ENCODE assay signal across 28 mouse cellular contexts in the genomic region with DNA sequence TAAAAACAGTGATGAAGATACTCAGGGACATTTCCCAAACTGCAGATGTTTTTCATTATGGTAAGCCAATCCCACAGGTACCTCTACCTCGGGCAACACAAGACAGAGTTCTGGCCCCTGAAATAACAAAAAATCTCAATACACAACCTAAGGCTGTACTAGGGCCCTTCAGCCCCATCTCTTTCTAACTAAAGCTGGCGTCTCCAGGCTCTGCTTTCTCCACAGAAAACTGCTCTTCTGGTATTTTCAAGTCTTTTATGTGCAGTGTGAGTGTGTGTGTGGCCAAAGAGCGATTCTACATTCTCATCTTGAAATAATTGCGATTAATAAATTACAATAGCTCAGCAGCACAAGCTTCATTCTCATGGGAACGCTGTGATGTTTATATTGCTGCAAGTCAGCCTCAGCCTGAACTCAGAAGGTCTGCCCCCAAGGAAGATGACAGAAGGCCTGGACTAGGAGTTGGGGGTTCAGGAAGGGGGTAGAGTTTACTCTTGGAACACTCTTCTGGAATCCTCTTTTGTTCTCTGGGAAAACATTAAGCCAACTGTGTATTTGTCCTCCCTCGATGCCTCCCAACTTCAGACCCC.
DNase-seq lines count a peak whose midpoint lies in the region; ATAC-seq and TF ChIP-seq lines count a peak whose summit lies in the region.
"Had no signal": no experiment of that assay in that cellular context is flagged by ENCODE, and none has a peak within 500 bp of the region (broad histone marks: within the 10 kb centered on the region; RNA-seq: fewer than 3 reads in every experiment).

No protein-coding gene starts in this region.

- H3K9me3 ChIP-seq in intestine, embryonic 14.5 days (ENCODE audit: control insufficient read depth, low read length) = no peaks in the 10 kb centered on the region
- no peaks in the 10 kb centered on the region for H3K9me3 ChIP-seq in intestine, postnatal 0 days (ENCODE audit: control insufficient read depth)
- no peaks in the 10 kb centered on the region for H3K9me3 ChIP-seq in midbrain, embryonic 11.5 days (ENCODE audit: control insufficient read depth, low read length)
- no peaks in the 10 kb centered on the region for H3K9me3 ChIP-seq in midbrain, embryonic 13.5 days
- no peaks in the 10 kb centered on the region for H3K9me3 ChIP-seq in liver, embryonic 11.5 days (ENCODE audit: control insufficient read depth, low read length)
- H3K9me3 ChIP-seq: hindbrain, embryonic 10.5 days; hindbrain, embryonic 15.5 days; limb, embryonic 15.5 days; midbrain, embryonic 10.5 days; neural tube, embryonic 12.5 days had no signal

- peak overlapping the region; percentile 66 for H3K27ac ChIP-seq in intestine, embryonic 14.5 days (ENCODE audit: low read depth)
- H3K27ac ChIP-seq in intestine, postnatal 0 days (ENCODE audit: low read depth, low read length) = no peak overlapping the region
- no peak overlapping the region for H3K27ac ChIP-seq in midbrain, embryonic 11.5 days (ENCODE audit: low read depth, low read length)
- no peak overlapping the region for H3K27ac ChIP-seq in midbrain, embryonic 13.5 days
- H3K27ac ChIP-seq in liver, embryonic 11.5 days (ENCODE audit: low read depth, low read length) = no peak overlapping the region
- H3K27ac ChIP-seq: hindbrain, embryonic 10.5 days; hindbrain, embryonic 15.5 days; limb, embryonic 15.5 days; liver, embryonic 14.5 days; midbrain, embryonic 10.5 days; neural tube, embryonic 12.5 days; stomach, postnatal 0 days had no signal

- no peaks in the 10 kb centered on the region for H3K36me3 ChIP-seq in intestine, embryonic 14.5 days (ENCODE audit: control insufficient read depth, insufficient read depth, low read length)
- H3K36me3 ChIP-seq in intestine, postnatal 0 days (ENCODE audit: control insufficient read depth, insufficient read depth) = no peaks in the 10 kb centered on the region
- H3K36me3 ChIP-seq in midbrain, embryonic 11.5 days (ENCODE audit: control insufficient read depth, insufficient read depth, low read length) = no peaks in the 10 kb centered on the region
- H3K36me3 ChIP-seq in midbrain, embryonic 13.5 days = no peaks in the 10 kb centered on the region
- H3K36me3 ChIP-seq in liver, embryonic 11.5 days (ENCODE audit: control insufficient read depth, insufficient read depth, low read length) = no peaks in the 10 kb centered on the region
- H3K36me3 ChIP-seq: G1E; hindbrain, embryonic 10.5 days; hindbrain, embryonic 15.5 days; limb, embryonic 15.5 days; midbrain, embryonic 10.5 days; neural tube, embryonic 12.5 days had no signal

- no peak for DNase-seq in intestine, embryonic 14.5 days (ENCODE audit: low spot score)
- peak; percentile 39 for DNase-seq in kidney, postnatal 10 days
- DNase-seq in kidney, adult 9 months = no peak
- DNase-seq in midbrain, embryonic 11.5 days (ENCODE audit: low spot score, missing footprints) = peak; percentile 68
- no peak for DNase-seq in liver, embryonic 11.5 days (ENCODE audit: low spot score)
- DNase-seq: adrenal gland, adult 8-10 months; cerebellum, adult 2 months; cerebellum, postnatal 36 days; gastrocnemius, postnatal 14 days; heart, postnatal 14 days; lung, adult 2 months; lung, postnatal 14 days; right cerebral cortex, postnatal 4 days; thymus, adult 2 months; thymus, postnatal 4 days had no signal

- no peak overlapping the region for H3K4me2 ChIP-seq in intestine, embryonic 14.5 days (ENCODE audit: low read length)
- H3K4me2 ChIP-seq in intestine, postnatal 0 days (replicated peaks; ENCODE audit: low read depth) = no peak overlapping the region
- no peak overlapping the region for H3K4me2 ChIP-seq in midbrain, embryonic 11.5 days
- no peak overlapping the region for H3K4me2 ChIP-seq in midbrain, embryonic 13.5 days (replicated peaks)
- no peak overlapping the region for H3K4me2 ChIP-seq in liver, embryonic 11.5 days
- H3K4me2 ChIP-seq: hindbrain, embryonic 15.5 days; limb, embryonic 15.5 days; neural tube, embryonic 12.5 days had no signal

- no peak for ATAC-seq in intestine, embryonic 14.5 days (replicated peaks; ENCODE audit: low FRiP score, low TSS enrichment, low read depth)
- ATAC-seq in intestine, postnatal 0 days = no peak
- no peak for ATAC-seq in midbrain, embryonic 11.5 days (ENCODE audit: low FRiP score)
- ATAC-seq in midbrain, embryonic 13.5 days = no peak
- ATAC-seq in liver, embryonic 11.5 days (replicated peaks; ENCODE audit: low FRiP score) = no peak
- ATAC-seq: forebrain, embryonic 14.5 days; inflammation-experienced regulatory T-cells, adult 6 months had no signal

- no peak for TF ChIP-seq CTCF in intestine, postnatal 0 days (IDR thresholded peaks at IDR 0.05; ENCODE audit: low read depth)

- H3K4me3 ChIP-seq in intestine, embryonic 14.5 days (ENCODE audit: low read depth, low read length) = no peak overlapping the region
- H3K4me3 ChIP-seq in intestine, postnatal 0 days (ENCODE audit: low read depth, low read length) = no peak overlapping the region
- H3K4me3 ChIP-seq in midbrain, embryonic 11.5 days (ENCODE audit: low read depth, low read length) = no peak overlapping the region
- no peak overlapping the region for H3K4me3 ChIP-seq in midbrain, embryonic 13.5 days (replicated peaks)
- H3K4me3 ChIP-seq in liver, embryonic 11.5 days (ENCODE audit: low read depth, low read length) = no peak overlapping the region
- H3K4me3 ChIP-seq: hindbrain, embryonic 10.5 days; hindbrain, embryonic 15.5 days; limb, embryonic 15.5 days; midbrain, embryonic 10.5 days; myocyte; neural tube, embryonic 12.5 days had no signal

- 35% methylated on average over 6 of the region's 6 CpGs for WGBS in intestine, embryonic 14.5 days
- WGBS in intestine, postnatal 0 days = 54% methylated on average over 6 of the region's 6 CpGs
- 80% methylated on average over 6 of the region's 6 CpGs for WGBS in midbrain, embryonic 11.5 days
- 83% methylated on average over 6 of the region's 6 CpGs for WGBS in midbrain, embryonic 13.5 days
- 63% methylated on average over 6 of the region's 6 CpGs for WGBS in liver, embryonic 11.5 days

- H3K27me3 ChIP-seq in intestine, embryonic 14.5 days (replicated peaks; ENCODE audit: control insufficient read depth, insufficient read depth, low read length) = no peaks in the 10 kb centered on the region
- H3K27me3 ChIP-seq in intestine, postnatal 0 days (replicated peaks; ENCODE audit: control insufficient read depth, insufficient read depth, low read length) = no peaks in the 10 kb centered on the region
- no peaks in the 10 kb centered on the region for H3K27me3 ChIP-seq in midbrain, embryonic 11.5 days (ENCODE audit: control insufficient read depth, insufficient read depth, low read length)
- no peaks in the 10 kb centered on the region for H3K27me3 ChIP-seq in midbrain, embryonic 13.5 days
- no peaks in the 10 kb centered on the region for H3K27me3 ChIP-seq in liver, embryonic 11.5 days (replicated peaks; ENCODE audit: control insufficient read depth, insufficient read depth, low read length)
- H3K27me3 ChIP-seq: hindbrain, embryonic 15.5 days; limb, embryonic 15.5 days; neural tube, embryonic 12.5 days had no signal

- no peak overlapping the region for H3K9ac ChIP-seq in intestine, embryonic 14.5 days (ENCODE audit: low read length)
- no peak overlapping the region for H3K9ac ChIP-seq in intestine, postnatal 0 days (ENCODE audit: low read depth, low read length)
- no peak overlapping the region for H3K9ac ChIP-seq in midbrain, embryonic 11.5 days (ENCODE audit: low read length)
- H3K9ac ChIP-seq in midbrain, embryonic 13.5 days (replicated peaks) = no peak overlapping the region
- H3K9ac ChIP-seq in liver, embryonic 11.5 days (ENCODE audit: low read depth, low read length) = no peak overlapping the region
- H3K9ac ChIP-seq: hindbrain, embryonic 15.5 days; limb, embryonic 15.5 days; liver, embryonic 14.5 days; neural tube, embryonic 12.5 days had no signal

- H3K4me1 ChIP-seq in intestine, embryonic 14.5 days (replicated peaks; ENCODE audit: control insufficient read depth, insufficient read depth, low read length) = peaks cover 20% of the 10 kb centered on the region
- no peaks in the 10 kb centered on the region for H3K4me1 ChIP-seq in intestine, postnatal 0 days (replicated peaks; ENCODE audit: control insufficient read depth, insufficient read depth, low read length)
- no peaks in the 10 kb centered on the region for H3K4me1 ChIP-seq in midbrain, embryonic 11.5 days (ENCODE audit: control insufficient read depth, insufficient read depth, low read length)
- H3K4me1 ChIP-seq in midbrain, embryonic 13.5 days (replicated peaks) = no peaks in the 10 kb centered on the region
- H3K4me1 ChIP-seq in liver, embryonic 11.5 days (replicated peaks; ENCODE audit: control insufficient read depth, insufficient read depth, low read length) = no peaks in the 10 kb centered on the region
- H3K4me1 ChIP-seq: hindbrain, embryonic 15.5 days; limb, embryonic 15.5 days had no signal

Comparison
In these comparisons a context has a peak if more than half of its experiments do, and no peak if none do; other contexts are left out.
1. DNase-seq: peak in kidney, postnatal 10 days (single experiment) and midbrain, embryonic 11.5 days (single experiment); none in intestine, embryonic 14.5 days (single experiment), kidney, adult 9 months (single experiment) and liver, embryonic 11.5 days (single experiment).